Mouse (Mus musculus): ENCODE results near the gene Gramd2.

Gene Gramd2

GRCm38 (mm10) chr9:59667904-59668303, 12.0 kb upstream of the Gramd2 start:
- in situ Hi-C loops (cut with MboI, MseI): no loop called here

GRCm38 (mm10) chr9:59668473-59668872, 11.5 kb upstream of the Gramd2 start:
- in situ Hi-C loops (cut with MboI, MseI): no loop called here

- in situ Hi-C loops (cut with MboI, MseI): no loop called here
These were observed 10.8 kb upstream of the Gramd2 start for GRCm38 (mm10) chr9:59669172-59669571.

- in situ Hi-C loops (cut with MboI, MseI): no loop called here
These were observed 7.6 kb upstream of the Gramd2 start for GRCm38 (mm10) chr9:59672195-59672894.

- in situ Hi-C loops (cut with MboI, MseI): no loop called here
These were observed 6.5 kb upstream of the Gramd2 start for GRCm38 (mm10) chr9:59673427-59673826.

- in situ Hi-C loops (cut with MboI, MseI): no loop called here
These were observed 4.3 kb upstream of the Gramd2 start for GRCm38 (mm10) chr9:59675598-59675997.

GRCm38 (mm10) chr9:59678313-59678712, 1.6 kb upstream of the Gramd2 start:
- in situ Hi-C loops (cut with MboI, MseI): no loop called here

- in situ Hi-C loops (cut with MboI, MseI): no loop called here
These were observed 561 bp downstream of the Gramd2 start for GRCm38 (mm10) chr9:59680534-59680875.

- in situ Hi-C loops (cut with MboI, MseI): no loop called here
These were observed 4.1 kb downstream of the Gramd2 start for GRCm38 (mm10) chr9:59684020-59684419.

- in situ Hi-C loops (cut with MboI, MseI): no loop called here
These were observed 7.6 kb downstream of the Gramd2 start for GRCm38 (mm10) chr9:59687416-59688046.

GRCm38 (mm10) chr9:59691635-59692094, 11.7 kb downstream of the Gramd2 start:
- in situ Hi-C loops (cut with MboI, MseI): no loop called here

- in situ Hi-C loops (cut with MboI, MseI): no loop called here
These were observed 12.2 kb downstream of the Gramd2 start for GRCm38 (mm10) chr9:59692145-59692544.

- in situ Hi-C loops (cut with MboI, MseI): no loop called here
These were observed 14.9 kb downstream of the Gramd2 start for GRCm38 (mm10) chr9:59694571-59695450.

GRCm38 (mm10) chr9:59695451-59695813, 15.5 kb downstream of the Gramd2 start:
- in situ Hi-C loops (cut with MboI, MseI): no loop called here

GRCm38 (mm10) chr9:59696381-59696780, 16.4 kb downstream of the Gramd2 start:
- in situ Hi-C loops (cut with MboI, MseI): no loop called here

- in situ Hi-C loops (cut with MboI, MseI): no loop called here
These were observed 21.1 kb downstream of the Gramd2 start for GRCm38 (mm10) chr9:59701094-59701493.

GRCm38 (mm10) chr9:59703099-59703498, 23.2 kb downstream of the Gramd2 start:
- in situ Hi-C loops (cut with MboI, MseI): no loop called here

- in situ Hi-C loops (cut with MboI, MseI): no loop called here
These were observed 27.2 kb downstream of the Gramd2 start for GRCm38 (mm10) chr9:59706850-59707825.

- in situ Hi-C loops (cut with MboI, MseI): no loop called here
These were observed 29.3 kb downstream of the Gramd2 start for GRCm38 (mm10) chr9:59709225-59709624.

GRCm38 (mm10) chr9:59716275-59716898, 36.4 kb downstream of the Gramd2 start:
- in situ Hi-C loops (cut with MboI, MseI): loop anchor here (10.0 kb wide), 1 partner anchor 522 kb away; no protein-coding TSS in a partner anchor

- in situ Hi-C loops (cut with MboI, MseI): loop anchor here (10.0 kb wide), 1 partner anchor 523 kb away; no protein-coding TSS in a partner anchor
These were observed 38.3 kb downstream of the Gramd2 start for GRCm38 (mm10) chr9:59718237-59718636.

Data from T-helper 1 cell (primary cell).